Comparison of ENCODE assay signal across 32 mouse cellular contexts in the genomic region with DNA sequence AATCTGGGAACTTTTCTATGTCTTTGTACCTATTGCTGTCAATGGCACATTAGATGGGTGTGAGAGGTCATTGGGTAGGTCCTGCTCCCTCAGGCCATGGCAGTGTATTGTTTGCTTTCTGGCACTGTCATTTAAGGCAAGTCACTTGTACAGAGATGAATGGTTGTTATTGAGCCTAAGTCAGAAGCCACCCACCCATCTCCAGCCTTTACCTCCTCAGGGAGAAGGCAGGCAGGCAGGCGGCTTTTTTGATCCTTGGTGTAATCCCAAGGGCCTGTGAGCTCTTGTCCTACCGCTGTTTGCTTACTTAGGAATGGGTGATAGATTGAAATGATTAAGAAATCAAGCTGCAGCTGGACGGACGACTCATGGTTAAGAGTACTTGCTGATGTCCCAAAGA. TPM values are rescaled to one million over a fixed set of nuclear protein-coding genes. Genes with fewer than 3 reads are reported as not detected.
"Had no signal": no experiment of that assay in that cellular context is flagged by ENCODE, and none has a peak within 500 bp of the region (broad histone marks: within the 10 kb centered on the region; RNA-seq: fewer than 3 reads in every experiment).

No protein-coding gene starts in this region.

- ATAC-seq: forebrain, embryonic 13.5 days; forebrain, embryonic 14.5 days; forebrain, embryonic 15.5 days; forebrain, embryonic 16.5 days; forebrain, postnatal 0 days had no signal

- DNase-seq: cerebellum, adult 2 months; cerebellum, adult 8-10 months; cerebellum, adult 9-10 months; cerebellum, adult 9-11 months; cerebellum, postnatal 10 days; cerebellum, postnatal 14 days; cerebellum, postnatal 25 days; cerebellum, postnatal 36 days; embryo, embryonic 11 days; forebrain, postnatal 0 days; gastrocnemius, adult 2 months; gastrocnemius, postnatal 10 days; gastrocnemius, postnatal 14 days; gastrocnemius, postnatal 25 days; gastrocnemius, postnatal 36 days; heart, adult 11 months; heart, adult 18-20 months; heart, adult 2 months had no signal

RNA-seq across cellular contexts. Expression of a gene that starts 28.4 kb away (rescaled TPM):
- total RNA-seq: common myeloid progenitor, adult 5-6 weeks; gastrocnemius, adult 18-20 months; gastrocnemius, adult 2 months; gastrocnemius, adult 8-10 months; gastrocnemius, postnatal 10 days; gastrocnemius, postnatal 14 days; gastrocnemius, postnatal 25 days; gastrocnemius, postnatal 36 days; granulocyte monocyte progenitor cell, adult 5-6 weeks; heart, adult 18-20 months; heart, adult 2 months; heart, adult 8-10 months had no signal
- polyA plus RNA-seq: cerebellum, adult 2 months; embryonic facial prominence, embryonic 11.5 days; embryonic facial prominence, embryonic 12.5 days; forebrain, embryonic 10.5 days; forebrain, embryonic 11.5 days; forebrain, embryonic 12.5 days; forebrain, embryonic 13.5 days; forebrain, embryonic 14.5 days; heart, adult 2 months had no signal
